Mouse (Mus musculus): ENCODE measurements around the gene Jdp2.

Gene Jdp2

DNA sequence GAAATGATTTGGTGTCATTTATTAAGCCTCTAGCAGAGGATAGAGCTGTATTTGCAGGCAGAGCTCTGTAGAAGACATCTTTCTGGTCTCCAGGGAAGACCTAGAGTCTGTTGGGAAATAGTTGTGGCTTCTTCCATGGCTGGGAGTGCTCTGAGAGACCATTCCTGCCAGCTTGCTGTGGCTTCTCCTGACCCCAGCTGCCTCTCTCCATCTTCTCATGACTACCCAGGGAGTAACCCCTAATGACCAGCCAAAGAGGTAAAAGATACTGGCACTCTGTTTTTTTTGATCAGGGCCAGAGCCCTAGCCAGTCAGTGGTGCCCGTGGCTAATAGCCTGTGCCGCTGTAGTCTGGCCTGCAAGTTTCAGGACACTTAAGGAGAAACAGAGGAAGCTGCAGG, 3.3 kb downstream of the Jdp2 start:
- DNase-seq, result no peak

DNA sequence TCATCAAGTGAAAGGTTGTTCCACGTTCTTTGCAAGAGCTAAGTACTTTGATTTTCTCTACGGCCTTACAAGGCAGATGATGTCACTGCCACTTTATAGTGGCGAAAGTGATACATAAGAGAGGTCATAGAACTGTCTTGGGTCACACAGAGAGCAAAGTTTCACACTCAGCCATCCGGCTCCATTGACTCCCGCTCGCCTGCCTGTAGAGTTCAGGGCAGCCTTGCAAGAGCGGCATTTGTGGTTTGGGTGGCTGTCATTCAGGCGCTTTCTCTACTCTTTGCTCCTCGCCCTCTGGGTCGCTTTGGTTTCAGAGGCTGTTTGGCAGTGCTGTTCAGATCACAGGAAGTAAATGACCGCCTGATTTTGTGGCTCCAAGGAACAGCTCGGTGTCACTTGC, 4.0 kb downstream of the Jdp2 start:
- DNase-seq, result no peak

DNA sequence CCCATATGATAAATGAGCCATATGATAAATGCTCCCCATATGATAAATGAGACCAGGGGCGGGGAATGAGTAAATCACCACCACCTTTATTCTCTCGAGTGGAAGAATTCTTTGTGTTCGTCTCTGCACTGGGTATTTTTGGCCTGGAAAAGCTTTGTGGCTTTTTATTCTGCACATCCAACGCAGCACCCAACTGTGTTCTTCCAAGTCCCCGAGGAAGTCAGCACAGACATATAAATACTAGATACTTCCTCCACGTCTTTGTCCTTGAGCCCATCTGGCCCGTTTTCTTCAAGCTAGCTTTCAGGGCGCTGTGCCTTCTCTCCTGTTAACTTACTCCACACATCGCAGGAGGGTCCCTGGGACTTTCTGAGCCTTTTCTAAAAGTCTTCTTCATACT, 4.9 kb downstream of the Jdp2 start:
- DNase-seq, result no peak

DNA sequence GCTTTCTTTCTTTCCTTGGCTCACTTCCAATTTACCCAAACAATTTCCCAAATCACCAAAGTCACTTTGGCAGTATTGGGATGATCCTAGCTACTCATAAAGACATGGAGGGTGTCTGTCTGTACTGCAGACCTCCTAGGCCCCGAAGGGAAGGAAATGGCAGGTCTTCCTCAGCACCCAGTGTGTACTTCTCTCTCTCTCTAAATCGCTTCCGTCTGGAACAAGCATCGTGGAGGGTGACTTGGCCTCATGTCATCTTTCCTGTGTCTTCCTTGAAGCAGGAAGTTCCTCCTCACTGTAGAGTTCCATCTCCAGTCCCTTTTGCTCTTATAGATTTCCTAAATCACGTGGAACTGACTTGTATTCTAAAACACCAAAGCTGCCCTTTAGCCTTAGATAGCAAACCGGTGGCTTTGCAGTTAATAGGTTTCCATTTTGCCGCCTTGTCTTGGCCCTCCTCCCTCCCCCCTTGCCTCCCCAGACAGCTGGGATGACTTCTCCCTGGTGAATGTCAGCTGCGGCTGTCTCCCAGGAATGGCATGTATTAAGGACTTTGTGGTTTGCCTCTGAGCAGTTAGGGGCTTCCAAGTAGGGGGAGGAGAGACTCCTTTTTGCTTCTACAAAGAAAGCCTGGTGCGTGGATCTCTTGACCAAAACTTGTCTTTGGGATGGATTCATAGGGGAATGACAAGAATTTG, 5.6 kb downstream of the Jdp2 start:
- DNase-seq, result no peak

DNA sequence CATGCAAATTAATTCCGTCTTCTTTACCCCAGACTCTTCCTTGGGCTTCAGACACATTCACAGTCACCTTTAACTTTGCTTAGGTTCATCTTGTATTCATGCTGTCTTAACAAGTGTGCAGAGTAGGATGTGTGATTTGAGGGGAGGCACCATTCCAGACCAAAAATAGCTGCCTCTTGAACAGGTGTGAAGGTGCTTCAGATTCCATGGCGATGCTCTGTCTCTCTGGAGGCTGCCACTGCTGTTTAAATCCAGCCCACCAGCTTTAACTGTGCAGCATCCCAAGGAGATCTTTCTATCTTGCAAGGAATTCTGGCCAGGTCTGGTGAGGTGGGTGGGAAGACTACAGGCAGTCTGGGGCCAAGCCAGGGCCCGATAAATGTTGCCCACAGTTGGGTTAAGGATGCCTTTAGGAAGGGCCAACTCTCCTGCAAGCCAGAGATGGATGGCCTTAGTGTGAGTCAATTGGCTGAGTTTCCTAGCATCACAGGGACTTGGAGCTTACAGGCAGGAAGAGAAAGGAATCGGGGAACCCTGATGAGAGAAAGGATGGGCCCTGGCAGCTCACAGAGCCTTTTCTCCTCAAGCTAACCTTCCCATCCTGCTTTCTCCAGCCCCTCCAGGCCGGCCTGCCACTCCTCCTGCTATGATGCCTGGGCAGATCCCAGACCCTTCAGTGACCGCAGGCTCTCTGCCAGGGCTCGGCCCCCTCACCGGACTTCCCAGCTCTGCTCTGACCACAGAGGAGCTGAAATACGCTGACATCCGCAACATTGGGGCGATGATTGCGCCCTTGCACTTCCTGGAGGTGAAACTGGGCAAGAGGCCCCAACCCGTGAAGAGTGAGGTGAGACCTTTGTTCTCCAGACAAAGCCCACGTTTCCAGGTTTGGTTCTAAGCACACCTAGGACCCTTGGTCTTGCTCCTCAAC, 9.0 kb downstream of the Jdp2 start:
- DNase-seq, result no peak

DNA sequence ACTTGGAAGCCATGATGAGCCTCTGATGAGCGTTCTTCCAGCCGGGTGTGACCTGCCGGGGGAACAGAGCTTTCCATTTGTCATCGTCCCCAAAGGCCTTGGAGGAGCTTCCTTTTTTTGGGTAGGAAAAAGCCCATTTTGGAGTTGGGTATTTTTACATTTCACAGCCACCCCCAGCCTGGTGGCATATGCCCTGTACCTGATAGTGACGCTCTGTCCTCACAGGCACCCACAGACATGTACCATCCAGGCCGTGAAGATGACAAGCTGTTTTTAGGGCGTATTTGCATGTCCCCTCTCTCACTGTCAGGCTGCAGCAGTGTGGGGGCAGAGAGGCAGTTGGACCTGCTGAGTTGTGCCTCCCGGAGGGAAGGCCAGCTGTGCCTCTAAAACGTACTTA, 11.3 kb downstream of the Jdp2 start:
- no peak for DNase-seq

DNA sequence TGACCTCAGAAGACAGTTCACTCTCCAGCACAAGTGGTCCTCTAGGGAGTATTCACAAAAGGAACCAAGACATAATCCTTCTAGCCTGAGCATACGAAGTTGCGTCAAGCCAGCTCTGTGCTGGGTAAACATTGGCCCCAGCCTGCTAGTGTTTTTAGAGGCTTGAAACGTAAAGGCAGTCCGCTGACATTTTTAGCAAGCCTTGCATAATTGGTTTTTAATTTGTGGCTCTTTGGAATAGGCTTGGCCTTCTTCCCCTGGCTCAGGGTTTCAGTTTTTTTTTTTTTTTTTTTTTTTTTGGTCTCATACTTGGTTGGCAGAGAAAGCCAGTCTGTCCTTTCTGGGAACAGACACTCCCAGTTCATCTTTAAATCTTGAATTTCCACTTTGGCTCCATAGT, 15.3 kb downstream of the Jdp2 start:
- no peak for DNase-seq

DNA sequence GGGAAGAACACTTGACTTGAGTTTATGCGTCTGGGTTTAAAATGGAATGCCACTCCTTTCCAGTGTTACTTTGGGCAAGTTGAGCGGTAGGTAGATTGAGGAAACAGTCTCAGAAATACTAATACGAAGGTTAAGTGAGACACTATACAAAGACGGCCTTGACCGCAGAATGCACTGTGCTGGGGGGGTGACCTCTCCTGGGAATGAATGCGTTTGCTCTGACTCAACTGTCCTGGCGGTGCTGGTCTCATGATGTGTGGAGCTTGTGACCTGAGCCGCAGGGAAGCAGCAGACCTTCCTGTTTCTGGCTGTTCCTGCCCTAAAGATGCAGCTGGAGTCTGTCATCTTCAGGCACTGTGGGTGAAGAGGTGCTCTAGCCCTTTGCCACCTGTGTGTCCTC, 16.7 kb downstream of the Jdp2 start:
- no peak for DNase-seq

DNA sequence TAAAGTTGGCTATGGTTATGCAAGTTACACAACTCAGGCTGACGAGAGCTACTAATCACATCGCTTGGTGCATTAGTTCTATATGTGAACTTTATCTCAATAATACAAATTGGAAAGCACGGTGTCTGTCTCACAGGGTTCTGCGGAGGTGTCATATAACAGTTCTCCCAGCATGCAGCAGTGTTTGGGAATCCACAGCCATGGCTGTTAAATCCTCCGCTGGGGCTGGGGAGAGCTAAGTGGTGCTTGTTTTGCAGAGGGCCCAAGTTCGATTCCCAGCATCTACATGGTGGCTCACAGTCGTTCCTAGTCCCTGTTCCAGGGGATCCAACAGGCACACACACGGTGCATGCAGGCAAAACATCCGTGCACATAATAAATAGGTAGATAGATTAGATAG, 19.1 kb downstream of the Jdp2 start:
- DNase-seq, result no peak

DNA sequence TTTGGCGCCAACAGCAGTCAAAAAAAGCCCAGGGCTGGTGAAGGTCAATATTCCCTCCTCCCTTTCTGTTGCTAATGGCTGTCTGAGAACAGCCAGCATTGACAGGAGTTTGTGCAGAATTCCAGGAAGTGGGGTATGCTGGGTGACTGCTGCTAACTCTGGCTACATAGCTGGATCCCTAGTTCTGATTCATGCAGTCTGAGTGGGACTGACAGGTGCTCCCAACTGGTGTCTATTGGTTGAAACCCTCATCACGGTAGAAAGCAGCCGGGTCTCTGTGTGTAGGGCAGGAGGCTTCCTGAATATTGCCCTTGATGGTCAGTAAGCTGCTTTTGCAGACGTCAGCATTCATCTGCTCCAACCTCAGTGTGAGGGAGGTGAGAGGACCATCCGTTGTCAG, 19.6 kb downstream of the Jdp2 start:
- no peak for DNase-seq

DNA sequence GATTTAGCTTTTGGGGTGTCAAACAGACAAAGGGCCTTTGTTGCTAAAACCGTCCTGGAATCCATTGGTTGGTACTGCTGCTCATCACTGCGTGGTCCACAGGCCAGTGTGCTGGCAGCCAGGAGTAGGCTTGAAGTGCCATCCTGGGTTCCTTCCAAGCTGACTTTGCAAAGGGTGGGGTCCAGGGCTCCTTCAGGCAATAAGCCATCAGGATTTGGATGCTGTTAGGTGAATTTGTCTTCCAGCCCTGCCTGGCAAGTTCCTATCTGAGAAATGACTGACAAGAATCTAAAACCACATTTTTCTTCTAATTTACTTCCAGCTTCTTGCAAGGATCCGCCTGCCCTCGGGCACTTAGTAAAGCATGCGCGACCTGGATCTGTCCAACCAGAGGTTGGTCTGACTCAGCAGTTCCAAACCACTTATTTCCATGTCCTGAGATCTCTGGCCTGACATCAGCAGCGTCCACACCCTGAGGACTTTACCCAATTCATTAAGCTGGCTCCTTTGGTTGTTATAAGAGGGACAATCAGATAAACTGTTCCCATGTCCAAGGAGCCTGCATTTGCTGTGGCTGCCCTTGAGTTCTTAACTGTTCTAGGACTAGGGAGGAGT, 20.6 kb downstream of the Jdp2 start:
- DNase-seq, result no peak

DNA sequence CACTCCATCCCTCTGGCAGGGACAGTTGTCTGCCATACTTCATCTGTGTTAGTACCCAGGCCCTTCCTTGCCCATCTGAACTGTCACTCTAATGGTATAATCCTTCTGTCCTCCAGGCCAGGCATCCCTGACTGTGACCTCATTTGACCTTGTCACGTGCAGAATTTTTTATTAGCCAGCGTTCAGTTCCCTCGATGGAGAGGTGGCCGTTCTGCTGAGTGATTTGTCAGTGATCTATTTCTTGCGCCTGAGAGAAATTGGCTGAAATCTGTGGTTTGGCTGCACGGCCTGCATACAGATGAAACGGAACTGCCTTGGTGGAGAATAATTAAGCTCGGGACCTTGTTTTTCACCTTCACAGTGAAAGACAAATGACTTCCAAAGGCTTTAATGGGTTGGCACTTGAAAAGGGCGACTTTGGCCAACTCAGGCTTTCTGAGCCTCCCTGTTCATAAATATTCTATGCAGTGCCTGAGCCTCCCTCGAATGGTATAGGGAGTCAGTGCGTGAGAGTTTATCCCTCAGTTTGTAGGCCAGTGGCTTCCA, 21.1 kb downstream of the Jdp2 start:
- DNase-seq, result no peak

DNA sequence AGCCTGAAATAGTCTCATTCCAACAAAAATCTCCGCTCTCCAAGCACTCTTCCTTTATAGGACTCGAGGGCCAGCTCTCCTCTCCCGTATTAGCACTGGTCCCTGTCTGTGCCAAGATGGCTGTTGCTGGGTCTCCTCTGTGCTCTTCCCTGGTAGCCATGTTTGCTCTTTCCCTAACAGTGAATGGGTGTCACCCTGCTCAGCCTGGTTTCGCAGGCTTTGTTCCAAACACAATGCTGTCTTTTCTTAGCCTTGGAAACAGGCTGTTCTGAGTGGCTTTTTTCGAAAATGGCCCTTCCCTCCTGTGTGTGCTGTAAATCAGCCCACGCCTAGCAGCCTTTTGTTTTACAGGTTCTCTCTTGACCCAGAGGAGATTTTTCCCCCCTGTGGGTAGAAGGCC, 22.2 kb downstream of the Jdp2 start:
- DNase-seq, result no peak

DNA sequence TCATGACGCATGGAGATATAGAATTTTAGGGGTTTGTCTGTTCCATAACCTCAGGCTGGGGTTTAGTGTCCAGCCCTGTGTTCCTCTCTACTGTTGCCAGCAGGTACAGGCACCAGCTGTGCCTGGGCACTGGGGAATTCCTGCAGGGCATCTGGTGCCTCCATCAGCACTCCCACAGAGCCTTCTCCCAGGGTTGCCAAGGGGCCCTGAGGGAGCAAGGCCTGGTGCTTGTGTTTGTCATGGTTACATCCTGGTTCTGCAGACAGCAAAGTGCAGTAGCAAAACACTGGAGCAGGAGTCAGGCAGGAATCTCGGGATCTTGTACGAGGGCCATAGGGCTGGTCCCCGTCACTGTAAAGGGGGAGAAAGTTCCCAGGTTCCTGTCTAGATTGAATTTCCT, 22.8 kb downstream of the Jdp2 start:
- DNase-seq, result no peak

DNA sequence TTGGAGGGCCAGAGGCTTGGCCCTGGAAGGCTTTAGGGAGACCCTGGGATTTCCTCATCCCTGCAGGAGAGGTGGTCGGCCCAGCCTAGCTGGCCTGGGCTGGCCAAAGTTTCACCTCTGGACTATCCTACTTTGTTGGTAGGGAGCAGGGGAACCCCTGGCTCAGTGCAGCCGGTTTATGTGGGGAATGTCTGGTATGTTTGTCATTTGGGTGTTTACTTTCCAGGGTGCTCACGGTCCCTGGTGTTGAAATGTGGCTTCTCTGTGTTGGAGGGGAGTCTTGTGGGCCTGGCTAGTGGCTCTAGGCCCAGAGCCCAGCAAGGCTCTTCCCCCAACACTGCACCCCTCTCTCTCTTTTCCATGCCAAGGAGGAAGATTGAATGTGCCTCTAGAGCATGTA, 24.9 kb downstream of the Jdp2 start:
- no peak for DNase-seq

DNA sequence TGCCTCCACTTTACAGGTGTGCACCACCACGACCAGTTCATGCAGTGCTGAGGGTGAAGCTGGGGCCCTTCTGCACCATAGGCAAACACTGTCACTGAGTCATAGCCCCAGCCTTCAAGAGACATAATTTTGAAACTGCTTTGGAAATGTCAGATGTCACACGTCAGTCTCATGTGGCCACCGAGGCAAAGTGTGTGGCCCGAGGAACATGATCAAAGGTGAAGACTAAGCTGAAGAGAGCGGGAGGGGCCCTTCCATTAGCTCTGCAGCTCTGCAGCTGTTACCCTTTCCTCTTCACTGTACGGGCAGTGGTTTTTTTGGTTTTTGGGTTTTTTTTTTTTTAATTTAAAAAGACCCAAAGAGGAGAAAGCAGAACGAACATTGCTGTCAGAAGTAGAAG, 25.8 kb downstream of the Jdp2 start:
- DNase-seq, result no peak

DNA sequence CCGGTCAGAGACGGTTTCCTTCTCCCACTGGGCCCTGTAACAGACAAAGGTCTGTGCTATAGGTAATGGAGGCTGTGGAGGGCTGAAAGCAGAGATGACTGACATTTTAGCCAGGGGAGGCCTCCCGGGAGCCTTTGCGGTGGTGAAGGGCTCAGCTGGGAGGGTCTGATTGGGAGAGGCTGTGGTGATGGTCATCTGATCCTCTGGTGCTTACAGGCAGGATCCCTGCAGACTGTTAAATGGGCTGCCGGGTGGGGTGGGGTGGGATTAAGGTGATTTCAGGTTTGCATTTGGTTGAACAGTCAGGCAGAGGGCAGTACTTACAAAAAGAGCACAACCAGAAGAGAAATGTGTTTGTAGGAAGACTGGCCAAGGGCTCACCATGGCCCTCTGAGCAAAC, 27.0 kb downstream of the Jdp2 start:
- no peak for DNase-seq

DNA sequence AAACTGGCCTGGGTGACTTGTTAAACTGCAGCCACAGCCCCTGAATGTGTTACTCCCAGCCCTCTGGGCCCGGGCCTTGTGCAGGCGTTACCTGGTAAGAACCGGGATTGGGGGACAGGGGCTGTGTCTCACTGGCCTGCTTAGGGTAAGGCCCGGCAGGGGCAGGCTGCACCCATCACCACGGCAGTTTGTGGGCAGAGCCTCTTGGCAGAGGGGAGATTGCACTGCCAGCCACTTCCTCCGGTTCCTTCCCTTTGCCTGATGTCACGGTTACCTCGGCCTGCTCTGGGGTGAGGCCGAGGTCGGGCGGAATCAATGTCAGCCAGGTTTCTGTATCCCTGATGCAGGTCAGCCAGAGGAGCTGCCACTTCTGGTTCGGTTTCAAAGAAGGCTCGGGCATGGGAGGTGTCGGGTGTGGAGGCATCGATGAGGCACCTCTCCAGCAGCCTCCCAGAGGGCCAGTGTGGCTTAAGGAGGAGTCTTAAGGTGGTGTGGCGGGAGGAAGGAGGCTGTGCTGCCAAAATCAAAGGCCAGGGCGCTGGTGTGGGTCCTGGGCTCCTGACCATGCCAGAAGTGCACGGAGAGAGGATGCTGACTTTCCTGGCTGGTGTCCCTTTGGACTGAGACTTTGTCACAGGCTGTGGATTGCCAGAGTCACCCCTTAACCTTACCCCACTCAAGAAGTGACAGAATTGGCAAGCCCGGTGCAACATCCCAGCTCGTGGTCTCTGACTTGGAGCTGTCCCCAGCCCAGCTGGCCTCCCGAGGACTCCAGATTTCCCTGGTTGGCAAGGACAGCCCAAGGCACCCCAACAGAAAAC, 31.0 kb downstream of the Jdp2 start:
- no peak for DNase-seq

DNA sequence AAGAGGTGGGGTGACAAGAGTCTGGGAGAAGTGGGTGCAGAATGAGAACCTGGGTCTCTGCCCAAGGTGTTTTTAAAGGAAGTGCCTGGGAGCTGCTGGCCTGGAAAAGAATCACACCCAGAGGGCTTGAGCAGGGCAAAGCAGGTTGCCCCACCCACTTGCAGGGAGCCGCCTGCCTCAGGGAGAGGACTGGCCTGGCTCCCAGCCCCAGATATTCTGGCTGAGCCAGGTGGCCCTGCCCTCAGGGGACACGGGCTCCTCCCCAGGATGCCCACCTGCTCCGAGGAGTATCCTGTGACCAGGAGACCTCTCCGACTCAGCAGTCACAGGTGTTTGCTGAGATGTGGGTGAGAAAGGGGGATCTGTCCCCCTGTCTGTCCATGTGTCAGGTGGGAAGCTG, 32.4 kb downstream of the Jdp2 start:
- DNase-seq, result no peak

DNA sequence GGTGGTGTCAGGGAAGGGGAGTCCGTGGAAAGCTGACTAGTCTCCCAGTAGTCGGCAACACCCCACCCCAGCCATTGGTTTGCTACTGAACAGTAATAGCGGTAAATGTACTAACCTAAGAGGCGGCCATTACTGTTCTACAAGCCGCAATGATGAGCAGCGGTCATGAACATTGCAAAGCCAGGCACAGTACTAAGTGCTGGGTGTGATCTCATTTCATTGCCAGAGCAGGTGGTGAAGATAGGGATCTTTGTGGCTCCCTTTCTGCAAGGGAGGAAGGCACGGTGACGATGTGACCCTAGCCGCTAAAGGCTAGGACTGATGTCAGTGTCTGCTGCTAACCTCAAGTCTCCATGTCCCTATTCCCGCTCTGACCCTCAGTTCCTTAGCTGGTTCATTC, 33.5 kb downstream of the Jdp2 start:
- no peak for DNase-seq

DNA sequence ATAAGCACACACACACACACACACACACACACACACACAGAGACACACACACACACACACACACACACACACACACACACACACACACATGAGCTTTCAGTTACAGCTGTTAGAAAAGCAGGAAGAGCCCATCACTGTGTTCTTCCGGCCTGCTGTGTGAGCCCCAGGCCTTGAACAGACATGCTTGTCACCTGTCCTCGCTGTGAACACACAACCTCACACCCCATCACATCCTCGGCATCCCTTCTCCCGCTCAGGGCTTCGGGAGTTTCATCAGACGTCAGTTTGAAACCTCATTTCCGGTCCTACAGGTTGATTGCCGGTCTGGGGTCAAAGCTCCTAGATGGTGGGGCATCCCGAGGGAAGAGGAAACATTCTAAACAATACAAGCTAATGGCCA, 39.1 kb downstream of the Jdp2 start:
- DNase-seq, result no peak

DNA sequence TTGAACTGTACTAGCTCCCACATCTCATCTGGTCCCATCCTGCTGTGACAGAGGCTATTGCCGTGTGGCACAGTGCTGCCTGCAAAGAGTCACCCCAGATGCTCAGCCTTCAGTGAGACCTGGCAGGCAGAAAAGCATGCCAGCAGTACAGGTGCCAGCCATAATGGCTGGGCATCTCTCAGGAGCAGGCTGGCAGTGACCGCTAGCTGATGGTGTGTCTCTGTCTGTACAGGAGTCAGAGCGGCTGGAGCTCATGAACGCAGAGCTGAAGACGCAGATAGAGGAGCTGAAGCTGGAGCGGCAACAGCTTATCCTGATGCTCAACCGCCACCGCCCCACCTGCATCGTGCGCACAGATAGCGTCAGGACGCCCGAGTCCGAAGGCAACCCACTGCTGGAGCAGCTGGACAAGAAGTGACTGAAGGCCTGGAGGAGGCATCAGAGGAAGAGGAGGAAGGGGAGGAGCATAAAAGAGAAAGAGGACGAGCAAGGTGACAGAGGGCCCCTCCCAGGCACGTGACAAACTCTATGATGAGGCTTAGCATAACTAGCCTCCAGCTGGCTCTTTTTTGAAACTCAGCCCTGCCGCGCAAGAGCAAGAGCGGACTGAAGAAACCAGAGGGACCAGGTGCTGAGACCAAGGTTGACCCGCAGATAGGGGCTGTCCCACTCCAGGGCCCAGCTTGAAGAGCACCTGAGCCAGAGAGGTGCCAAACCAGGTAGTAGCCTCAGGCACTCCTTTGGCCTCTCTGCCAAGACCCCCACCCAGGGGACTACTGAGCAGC, 39.9 kb downstream of the Jdp2 start:
- DNase-seq, result no peak

All from right cerebral cortex, postnatal 4 days (tissue).